Mouse (Mus musculus) neural tube, embryonic 15.5 days (tissue): ENCODE results near the gene 5730522E02Rik. TPM values are rescaled to one million over a fixed set of nuclear protein-coding genes. Genes with fewer than 3 reads are reported as not detected.

Experiments
- ATAC-seq: fragments of 200-750 bp; cut with Nextera tagmentation; 2 replicates; pipeline ENCODE4 v1.8.0; 2017; ENCODE audit warnings: mild to moderate bottlenecking, moderate TSS enrichment, moderate library complexity; ENCODE audit not compliant: low FRiP score
- H3K27ac ChIP-seq: fragments of 300-500 bp; sonication (generic); replicated peaks from 2 replicates; pipeline ENCODE4 v1.5.1; 2015; ENCODE audit warnings: mild to moderate bottlenecking, inconsistent platforms
- H3K27me3 ChIP-seq: fragments of 300-500 bp; sonication (generic); replicated peaks from 2 replicates; pipeline ENCODE4 v1.6.1; 2015; ENCODE audit warnings: inconsistent platforms
- H3K36me3 ChIP-seq: fragments of 300-500 bp; sonication (generic); 2 replicates; pipeline ENCODE4 v1.6.1; 2015; ENCODE audit warnings: inconsistent platforms
- H3K4me1 ChIP-seq: fragments of 300-500 bp; sonication (generic); 2 replicates; pipeline ENCODE4 v1.6.1; 2015; ENCODE audit warnings: inconsistent platforms
- H3K4me2 ChIP-seq: fragments of 300-500 bp; sonication (generic); 2 replicates; pipeline ENCODE4 v1.6.1; 2015; ENCODE audit warnings: inconsistent platforms, mild to moderate bottlenecking, moderate library complexity
- H3K4me3 ChIP-seq: fragments of 300-500 bp; sonication (generic); replicated peaks from 2 replicates; pipeline ENCODE4 v1.5.1; 2015; ENCODE audit warnings: mild to moderate bottlenecking, inconsistent platforms
- H3K9ac ChIP-seq: fragments of 300-500 bp; sonication (generic); replicated peaks from 2 replicates; pipeline ENCODE4 v1.6.1; 2015; ENCODE audit warnings: mild to moderate bottlenecking, inconsistent platforms
- H3K9me3 ChIP-seq: fragments of 300-500 bp; sonication (generic); replicated peaks from 2 replicates; pipeline ENCODE4 v1.6.1; 2016; ENCODE audit warnings: inconsistent platforms
- WGBS: fragments of 180-500 bp; shearing (Covaris S2); methylation state at CpG from one replicate; pipeline ENCODE4 v1.1.7; 2015; ENCODE audit warnings: mixed read lengths; 5-methylcytosine and 5-hydroxymethylcytosine counted together
- polyA plus RNA-seq: library from polyadenylated mRNA; unstranded; fragments of >200 nt; fragmentation: Nextera tagmentation; extraction: Ambion mirVana; gene quantifications from 2 replicates; pipeline ENCODE4 v1.2.1, GENCODE M21; 2015

Gene 5730522E02Rik
- polyA plus RNA-seq, 1 experiment from 2014 or later, result 15.0 TPM

DNA sequence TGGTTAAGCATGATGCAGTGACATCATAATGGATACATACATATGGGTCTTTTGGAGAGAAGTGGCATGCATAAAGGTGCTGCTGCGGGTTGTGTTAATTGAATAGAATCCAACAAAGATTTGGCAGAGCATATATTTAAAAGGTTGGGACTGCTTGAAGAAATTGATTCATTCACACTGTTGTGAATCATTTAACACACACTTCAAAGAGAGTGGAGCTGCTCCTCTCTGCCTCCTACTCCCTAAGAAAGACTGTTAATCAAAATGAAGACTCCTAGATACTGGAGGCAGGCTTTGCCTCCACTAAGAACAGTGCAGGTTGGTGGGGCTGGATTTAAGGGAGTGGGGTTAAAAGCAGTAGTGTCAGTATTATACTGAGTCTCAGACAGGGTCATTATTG is 218.3 kb downstream of the 5730522E02Rik start:
- H3K4me2 ChIP-seq, result no peak overlapping the region
- H3K36me3 ChIP-seq, result no peaks in the 10 kb centered on the region
- no peak overlapping the region for H3K9ac ChIP-seq
- 77% methylated on average over 1 of the region's 1 CpGs for WGBS
- H3K4me1 ChIP-seq, result peaks cover 2% of the 10 kb centered on the region
- no peak overlapping the region for H3K4me3 ChIP-seq
- no peak for ATAC-seq
- H3K27me3 ChIP-seq, result no peaks in the 10 kb centered on the region
- no peaks in the 10 kb centered on the region for H3K9me3 ChIP-seq
- H3K27ac ChIP-seq, result no peak overlapping the region

DNA sequence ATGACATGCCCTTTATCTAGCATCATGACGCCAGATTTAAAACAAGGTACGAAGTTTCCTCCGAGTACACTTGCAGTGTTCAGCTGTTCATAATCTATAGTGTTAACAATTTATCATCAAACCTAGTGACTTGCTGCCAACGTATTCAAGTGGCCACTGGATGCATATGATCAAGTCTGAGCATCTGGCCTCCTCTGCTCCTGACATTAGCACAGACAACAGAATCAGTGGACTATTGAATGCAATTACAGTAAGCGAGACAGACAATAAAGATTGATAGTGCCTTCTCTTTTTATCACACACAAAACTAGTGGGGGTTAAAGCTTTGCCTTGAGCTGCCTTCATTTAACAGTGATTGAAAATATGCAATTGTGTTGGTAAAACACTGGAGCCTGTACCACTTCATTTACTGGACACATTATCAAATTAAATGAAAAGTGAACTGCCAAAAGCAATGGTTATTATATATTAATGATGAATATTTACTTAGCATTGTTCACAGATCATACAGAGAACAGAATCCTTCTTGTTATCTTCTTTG is 231.8 kb downstream of the 5730522E02Rik start:
- H3K4me3 ChIP-seq, result no peak overlapping the region
- no peaks in the 10 kb centered on the region for H3K36me3 ChIP-seq
- H3K9me3 ChIP-seq, result no peaks in the 10 kb centered on the region
- H3K27ac ChIP-seq, result 0 out of 2 replicates have a peak overlapping the region, but pooled peaks have one; percentile 20
- H3K27me3 ChIP-seq, result no peaks in the 10 kb centered on the region
- WGBS, result 37% methylated on average over 5 of the region's 5 CpGs
- H3K4me1 ChIP-seq, result 0 out of 2 replicates have a peak, but pooled peaks cover 5% of the 10 kb centered on the region
- no peak overlapping the region for H3K9ac ChIP-seq
- ATAC-seq, result no peak
- no peak overlapping the region for H3K4me2 ChIP-seq

DNA sequence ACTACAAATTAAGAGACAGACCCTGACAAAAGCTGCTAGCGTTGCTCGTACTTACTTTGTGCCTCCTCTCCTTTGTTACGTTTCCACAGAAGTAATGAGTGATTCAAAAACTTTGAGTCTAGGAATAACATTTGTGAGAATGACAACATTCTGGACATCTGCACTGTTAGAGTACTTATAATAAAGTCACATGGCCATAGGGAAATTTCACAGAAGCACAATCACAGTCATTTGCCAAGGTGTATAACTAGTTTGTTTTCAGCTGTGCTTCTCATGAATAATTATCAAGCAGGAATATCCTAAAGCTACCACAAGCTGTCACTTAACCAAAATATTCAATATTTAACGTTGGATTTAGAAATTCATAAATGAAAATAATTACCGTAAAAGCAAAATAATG is 269.1 kb downstream of the 5730522E02Rik start:
- no peak overlapping the region for H3K4me3 ChIP-seq
- WGBS, result 72% methylated on average over 5 of the region's 5 CpGs
- no peaks in the 10 kb centered on the region for H3K9me3 ChIP-seq
- no peak for ATAC-seq
- no peak overlapping the region for H3K9ac ChIP-seq
- no peaks in the 10 kb centered on the region for H3K4me1 ChIP-seq
- H3K36me3 ChIP-seq, result no peaks in the 10 kb centered on the region
- no peaks in the 10 kb centered on the region for H3K27me3 ChIP-seq
- H3K4me2 ChIP-seq, result no peak overlapping the region
- no peak overlapping the region for H3K27ac ChIP-seq

DNA sequence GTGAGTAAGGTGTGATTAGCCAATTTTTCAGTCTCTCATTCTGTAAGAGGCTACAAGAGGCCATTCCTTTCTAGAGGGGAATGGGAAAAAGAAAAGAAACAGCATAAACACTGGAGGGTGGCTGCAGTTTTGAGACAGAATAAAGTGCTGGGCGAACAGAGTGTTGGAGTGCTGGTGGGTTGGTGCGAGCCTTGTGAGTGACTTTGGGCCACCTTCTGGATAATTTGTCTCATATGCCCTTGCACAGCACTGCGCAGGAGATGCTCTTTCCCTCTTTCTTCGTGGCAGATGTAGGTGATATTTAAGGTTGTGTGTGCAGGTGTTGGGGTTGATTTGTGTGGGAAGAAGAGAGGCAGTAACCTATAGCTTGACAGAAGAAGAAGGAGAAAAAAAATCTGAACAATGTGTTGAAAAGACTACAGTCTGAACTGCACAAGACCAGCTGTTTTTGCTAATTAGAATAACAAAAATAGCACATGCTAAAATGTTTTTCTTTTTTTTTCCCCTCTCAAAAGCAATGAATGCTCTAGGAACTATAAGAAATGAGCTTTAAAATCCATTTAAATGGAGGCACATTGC is 269.8 kb downstream of the 5730522E02Rik start:
- Histone ChIP-seq H3K9ac (no peak overlapping the region), H3K4me3 (no peak overlapping the region), H3K4me1 (no peaks in the 10 kb centered on the region), H3K36me3 (no peaks in the 10 kb centered on the region), H3K4me2 (no peak overlapping the region), H3K9me3 (no peaks in the 10 kb centered on the region), H3K27me3 (no peaks in the 10 kb centered on the region), H3K27ac (no peak overlapping the region)
- ATAC-seq, result no peak
- WGBS, result 53% methylated on average over 4 of the region's 4 CpGs

DNA sequence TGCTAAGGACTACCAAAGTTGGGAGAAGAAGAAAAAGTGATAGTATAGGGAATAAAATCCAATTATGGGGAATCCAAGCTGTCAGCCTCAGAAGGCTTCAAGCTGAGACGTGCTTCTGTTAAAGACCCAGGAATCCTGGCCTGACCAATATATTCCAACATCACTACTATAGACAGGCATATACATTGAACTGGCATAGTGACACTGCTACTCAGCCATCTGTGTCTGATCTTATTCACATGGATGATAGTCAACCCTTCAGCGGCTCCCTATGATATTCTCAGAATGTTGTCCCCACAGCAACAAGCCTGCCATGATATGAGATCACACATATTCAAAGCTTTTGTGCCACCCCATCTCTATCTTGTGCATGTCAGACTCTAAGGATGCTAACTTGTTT is 284.3 kb downstream of the 5730522E02Rik start:
- no peaks in the 10 kb centered on the region for H3K4me1 ChIP-seq
- no peak overlapping the region for H3K27ac ChIP-seq
- no peak overlapping the region for H3K4me3 ChIP-seq
- no peaks in the 10 kb centered on the region for H3K36me3 ChIP-seq
- WGBS, result 88% methylated on average over 2 of the region's 2 CpGs
- H3K9me3 ChIP-seq, result no peaks in the 10 kb centered on the region
- H3K27me3 ChIP-seq, result no peaks in the 10 kb centered on the region
- no peak overlapping the region for H3K9ac ChIP-seq
- no peak for ATAC-seq
- H3K4me2 ChIP-seq, result no peak overlapping the region

DNA sequence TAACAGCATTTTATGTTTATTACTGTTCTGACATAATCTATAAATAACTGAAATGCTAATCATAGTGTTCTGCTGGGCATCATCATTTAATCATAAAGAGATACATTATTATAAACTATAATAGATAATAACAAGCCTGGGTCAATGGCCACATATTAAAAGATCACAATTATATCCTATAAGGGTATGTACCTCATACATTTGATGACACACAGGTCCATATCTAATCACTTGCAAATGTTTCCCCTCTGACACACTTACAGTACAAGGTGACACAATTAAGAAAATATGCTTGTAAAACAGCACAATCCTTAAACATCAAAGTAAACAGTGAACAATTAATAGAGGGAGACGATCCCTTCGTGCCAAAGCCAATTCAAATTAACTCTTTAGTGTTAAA is 308.2 kb downstream of the 5730522E02Rik start:
- Histone ChIP-seq H3K9me3 (no peaks in the 10 kb centered on the region), H3K4me3 (no peak overlapping the region), H3K36me3 (no peaks in the 10 kb centered on the region), H3K9ac (no peak overlapping the region), H3K27me3 (no peaks in the 10 kb centered on the region), H3K4me2 (no peak overlapping the region), H3K4me1 (no peaks in the 10 kb centered on the region), H3K27ac (no peak overlapping the region)
- 48% methylated on average over 2 of the region's 2 CpGs for WGBS
- peak; percentile 24; the same call in 1 of the 2 replicates for ATAC-seq

DNA sequence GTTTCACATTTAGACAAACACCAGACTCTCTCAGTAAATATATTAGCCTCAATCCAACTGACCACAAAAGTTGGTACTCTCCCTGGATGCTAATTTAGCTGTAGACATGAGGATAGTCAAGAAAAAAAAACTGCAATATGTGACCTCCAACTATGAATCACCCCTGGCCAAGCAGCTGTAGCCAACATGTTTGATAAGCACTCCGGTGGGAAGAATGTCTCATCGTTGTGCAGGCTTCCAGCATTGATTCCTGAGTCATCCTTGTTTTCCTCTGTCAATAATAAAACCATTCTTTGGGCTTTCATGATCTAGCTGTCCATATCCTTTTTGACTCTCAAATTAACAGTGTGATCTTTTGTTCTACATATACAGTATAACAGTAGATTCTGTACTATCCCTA is 308.9 kb downstream of the 5730522E02Rik start:
- 46% methylated on average over 2 of the region's 2 CpGs for WGBS
- H3K9me3 ChIP-seq, result no peaks in the 10 kb centered on the region

DNA sequence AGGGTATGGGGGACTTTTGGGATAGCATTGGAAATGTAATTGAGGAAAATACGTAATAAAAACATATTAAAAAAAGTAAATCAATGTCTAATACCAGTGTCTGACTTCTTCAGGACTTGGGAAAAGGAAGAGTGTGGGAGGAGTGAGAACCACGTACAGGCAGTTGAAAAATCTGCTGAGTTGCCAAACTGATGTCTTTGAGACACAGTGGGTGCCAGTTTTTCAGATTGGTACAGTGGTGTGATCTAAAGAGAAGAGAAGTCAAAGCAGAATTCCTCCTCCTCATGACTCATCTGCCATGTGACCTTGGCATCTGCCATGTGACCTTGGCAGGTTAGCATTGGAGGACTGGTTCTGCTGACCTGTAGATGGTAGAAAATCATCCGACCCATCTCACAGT is 316.7 kb downstream of the 5730522E02Rik start:
- Histone ChIP-seq H3K4me1 (no peaks in the 10 kb centered on the region), H3K27ac (no peak overlapping the region), H3K27me3 (no peaks in the 10 kb centered on the region), H3K9ac (no peak overlapping the region), H3K4me3 (no peak overlapping the region), H3K9me3 (no peaks in the 10 kb centered on the region), H3K36me3 (no peaks in the 10 kb centered on the region), H3K4me2 (no peak overlapping the region)
- ATAC-seq, result no peak
- 90% methylated on average over 3 of the region's 3 CpGs for WGBS

More for the DNA sequence above, 308.9 kb downstream of the 5730522E02Rik start:
- H3K4me2 ChIP-seq, result no peak overlapping the region
- no peak overlapping the region for H3K9ac ChIP-seq
- H3K4me3 ChIP-seq, result no peak overlapping the region
- no peaks in the 10 kb centered on the region for H3K4me1 ChIP-seq
- ATAC-seq, result no peak
- no peaks in the 10 kb centered on the region for H3K27me3 ChIP-seq
- no peak overlapping the region for H3K27ac ChIP-seq
- H3K36me3 ChIP-seq, result no peaks in the 10 kb centered on the region

DNA sequence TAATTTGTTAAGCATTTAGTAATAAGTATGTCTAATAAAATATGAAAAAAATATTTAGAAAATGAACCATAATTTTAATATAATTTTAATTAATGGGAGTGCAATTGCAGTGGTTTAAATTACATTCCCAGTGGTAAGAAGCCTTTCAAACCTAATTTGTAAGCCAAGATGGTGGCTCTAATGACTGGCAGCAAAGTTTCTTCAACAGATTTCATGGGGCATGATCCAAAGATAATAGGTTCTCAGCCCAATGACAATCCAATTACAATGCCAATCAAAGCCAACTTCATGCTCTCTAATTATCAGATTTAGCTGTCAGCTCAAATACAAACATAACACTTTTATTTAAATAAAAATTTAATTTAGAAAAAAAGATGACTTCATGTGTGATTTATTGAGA is 337.6 kb downstream of the 5730522E02Rik start:
- H3K4me3 ChIP-seq, result no peak overlapping the region
- no peak overlapping the region for H3K4me2 ChIP-seq
- no peaks in the 10 kb centered on the region for H3K36me3 ChIP-seq
- no peak for ATAC-seq
- H3K9me3 ChIP-seq, result no peaks in the 10 kb centered on the region
- H3K9ac ChIP-seq, result no peak overlapping the region
- H3K27me3 ChIP-seq, result no peaks in the 10 kb centered on the region
- H3K4me1 ChIP-seq, result peaks cover 4% of the 10 kb centered on the region; the same call in 1 of the 2 replicates
- H3K27ac ChIP-seq, result no peak overlapping the region

DNA sequence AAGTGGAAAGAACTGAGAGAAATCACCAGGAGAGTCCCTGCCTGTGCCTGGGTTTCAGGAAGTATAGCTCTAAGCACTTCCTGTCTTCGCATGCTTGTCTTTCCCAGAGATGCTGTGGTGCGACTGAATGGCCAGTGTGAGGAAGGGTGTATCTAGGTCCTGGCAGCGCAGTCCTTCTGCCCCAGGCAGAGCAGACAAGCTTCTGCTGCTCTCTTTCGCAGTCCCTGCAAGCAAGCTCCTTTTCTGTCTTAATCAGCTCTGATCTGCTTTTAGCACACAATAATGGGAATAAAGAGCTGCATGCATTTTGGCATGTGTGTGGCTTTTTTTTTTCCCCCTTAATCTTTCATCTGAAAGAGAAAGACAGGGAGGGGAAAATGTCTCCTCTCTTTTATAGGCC is 338.2 kb downstream of the 5730522E02Rik start:
- no peak overlapping the region for H3K27ac ChIP-seq
- H3K4me3 ChIP-seq, result no peak overlapping the region
- H3K4me2 ChIP-seq, result no peak overlapping the region
- WGBS, result 48% methylated on average over 4 of the region's 4 CpGs
- H3K9me3 ChIP-seq, result no peaks in the 10 kb centered on the region
- H3K27me3 ChIP-seq, result no peaks in the 10 kb centered on the region
- ATAC-seq, result no peak
- no peaks in the 10 kb centered on the region for H3K36me3 ChIP-seq
- H3K9ac ChIP-seq, result no peak overlapping the region
- H3K4me1 ChIP-seq, result peaks cover 4% of the 10 kb centered on the region; the same call in 1 of the 2 replicates

DNA sequence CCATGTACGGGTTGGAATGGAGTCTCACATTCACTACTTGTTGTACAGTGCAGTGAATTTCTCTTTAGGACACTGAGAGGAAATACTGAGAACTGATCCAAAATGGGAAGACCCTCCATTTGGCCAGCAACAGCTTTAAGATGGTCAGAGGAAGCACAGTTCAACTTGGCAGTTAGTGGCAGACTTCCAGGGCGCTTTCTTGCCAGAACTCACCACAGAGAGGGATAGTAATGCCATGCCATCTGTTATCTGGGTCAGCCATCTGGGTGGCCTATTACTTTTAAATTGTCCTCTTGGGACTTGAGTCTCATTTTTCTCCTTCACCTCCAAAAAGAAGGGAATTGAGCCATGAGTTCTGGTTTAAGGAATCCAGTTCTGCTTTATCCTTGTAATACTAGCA is 344.3 kb downstream of the 5730522E02Rik start:
- no peaks in the 10 kb centered on the region for H3K27me3 ChIP-seq
- H3K4me3 ChIP-seq, result no peak overlapping the region
- peaks cover 5% of the 10 kb centered on the region; the same call in 1 of the 2 replicates for H3K4me1 ChIP-seq
- no peaks in the 10 kb centered on the region for H3K36me3 ChIP-seq
- no peak overlapping the region for H3K9ac ChIP-seq
- H3K4me2 ChIP-seq, result no peak overlapping the region
- ATAC-seq, result no peak
- no peak overlapping the region for H3K27ac ChIP-seq
- 71% methylated on average over 2 of the region's 2 CpGs for WGBS
- H3K9me3 ChIP-seq, result no peaks in the 10 kb centered on the region

DNA sequence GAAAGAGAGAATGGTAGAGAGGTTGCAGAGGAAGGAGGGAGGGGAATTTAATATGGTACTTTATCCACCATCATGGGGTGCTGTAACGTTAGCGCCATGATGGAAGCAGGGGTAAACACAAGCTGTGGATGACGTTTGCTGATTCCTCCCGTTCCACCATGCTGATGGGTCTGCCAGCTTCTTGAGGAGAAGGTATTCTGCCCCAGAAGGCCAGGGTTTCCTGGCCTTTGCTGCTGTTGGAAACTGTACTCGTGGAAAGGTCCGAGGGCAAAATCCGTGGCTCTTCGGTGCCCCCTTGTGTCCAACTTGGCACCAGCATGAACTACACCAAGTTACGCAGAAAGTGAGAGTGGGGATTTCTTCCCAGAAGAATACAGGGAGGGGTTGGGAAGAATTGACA is 347.9 kb downstream of the 5730522E02Rik start:
- peak overlapping the region; percentile 35 for H3K4me2 ChIP-seq
- H3K4me3 ChIP-seq, result no peak overlapping the region
- H3K9ac ChIP-seq, result no peak overlapping the region
- peak; percentile 59; the same call in 1 of the 2 replicates for ATAC-seq
- peaks cover 5% of the 10 kb centered on the region; the same call in 1 of the 2 replicates for H3K4me1 ChIP-seq
- no peaks in the 10 kb centered on the region for H3K27me3 ChIP-seq
- WGBS, result 10% methylated on average over 9 of the region's 9 CpGs
- H3K27ac ChIP-seq, result no peak overlapping the region
- no peaks in the 10 kb centered on the region for H3K9me3 ChIP-seq
- H3K36me3 ChIP-seq, result no peaks in the 10 kb centered on the region
